Mouse (Mus musculus) ovary, postnatal 36 days (tissue): ENCODE data around the gene Zfp143.
"Not testable (repeated sequence)": the region's sequence is repeated elsewhere in the genome, so short reads cannot be mapped to it uniquely, and the experiment has no call there.

Source experiments
- DNase-seq: peaks from one replicate; pipeline ENCODE4 v3.0.0; 2022; ENCODE audit warnings: low spot score, mixed read lengths

The Zfp143 gene

GRCm38 (mm10) chr7:110096332-110096731, 35.3 kb downstream of the Zfp143 start:
- no peak for DNase-seq

DNA sequence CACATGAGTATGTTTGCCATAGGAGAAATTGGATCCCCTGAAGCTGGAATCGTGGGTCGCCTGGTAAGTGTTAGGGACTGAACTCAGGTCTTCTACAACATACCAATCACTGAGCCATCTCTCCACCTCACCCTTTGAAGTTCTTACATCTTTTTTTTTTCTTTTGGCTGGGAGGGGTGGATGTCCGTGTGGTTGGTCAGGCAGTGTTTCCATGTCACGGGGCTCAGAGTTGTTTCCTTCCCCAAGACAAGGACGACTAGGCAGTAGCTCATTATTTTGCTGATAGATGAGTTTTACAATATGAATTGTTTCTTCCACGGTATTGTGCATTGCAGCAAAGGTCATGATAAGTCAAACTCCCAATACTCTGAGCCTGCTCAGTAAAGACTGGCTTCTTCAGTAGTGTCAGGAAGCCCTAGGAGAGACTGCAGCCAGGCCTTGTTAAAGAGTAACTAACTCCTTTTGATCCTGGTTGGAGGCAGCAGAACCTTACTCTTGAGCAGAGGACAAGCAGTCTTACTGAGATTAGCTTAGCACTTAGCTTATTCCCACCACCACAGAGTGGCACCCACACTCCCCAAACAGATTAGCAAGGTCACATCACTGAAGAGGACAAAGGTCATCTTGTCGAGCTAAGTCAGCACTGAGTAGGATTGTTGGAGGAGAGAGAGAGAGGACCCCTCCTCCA, 36.2 kb downstream of the Zfp143 start:
- DNase-seq: no peak

GRCm38 (mm10) chr7:110100854-110101253, 39.8 kb downstream of the Zfp143 start:
- no peak for DNase-seq

DNA sequence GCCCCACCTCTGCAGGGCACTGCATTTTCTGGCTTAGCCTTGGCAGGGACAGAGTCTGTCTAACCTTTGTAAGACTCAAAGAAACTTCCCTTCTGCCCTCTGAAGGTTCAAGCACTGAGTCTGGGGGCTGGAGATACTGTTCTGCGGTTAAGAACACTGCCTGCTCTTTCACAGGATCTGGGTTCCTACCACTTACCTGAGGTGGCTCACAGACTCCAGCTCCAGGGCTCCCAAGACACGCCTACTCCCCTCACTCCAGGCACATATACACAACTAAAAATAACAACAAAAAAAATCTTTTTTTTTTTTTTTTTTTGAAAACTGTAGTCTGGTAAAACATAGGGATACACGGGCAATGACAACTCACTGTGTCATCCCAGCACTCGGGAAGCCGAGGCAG, 40.2 kb downstream of the Zfp143 start:
- DNase-seq: no peak

DNA sequence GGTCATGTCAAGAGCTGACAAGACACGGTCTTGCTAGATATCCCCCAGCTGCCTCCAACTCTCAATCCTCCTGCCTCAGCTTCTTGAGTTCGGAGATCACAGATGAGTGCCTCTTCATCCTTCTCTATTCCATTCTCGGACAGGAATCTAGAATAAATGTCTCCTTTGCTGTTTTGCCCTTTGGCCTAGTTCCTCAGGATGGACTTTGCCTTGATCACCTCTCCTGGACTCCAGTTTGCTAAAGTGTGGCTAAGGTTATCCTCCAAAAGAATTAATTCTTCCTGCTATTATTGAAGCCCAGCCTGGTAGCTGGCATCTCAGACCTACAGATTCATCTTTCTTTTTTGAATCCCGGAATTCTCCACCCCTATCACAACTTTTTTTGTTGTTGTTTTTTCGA, 44.0 kb downstream of the Zfp143 start:
- DNase-seq: no peak

DNA sequence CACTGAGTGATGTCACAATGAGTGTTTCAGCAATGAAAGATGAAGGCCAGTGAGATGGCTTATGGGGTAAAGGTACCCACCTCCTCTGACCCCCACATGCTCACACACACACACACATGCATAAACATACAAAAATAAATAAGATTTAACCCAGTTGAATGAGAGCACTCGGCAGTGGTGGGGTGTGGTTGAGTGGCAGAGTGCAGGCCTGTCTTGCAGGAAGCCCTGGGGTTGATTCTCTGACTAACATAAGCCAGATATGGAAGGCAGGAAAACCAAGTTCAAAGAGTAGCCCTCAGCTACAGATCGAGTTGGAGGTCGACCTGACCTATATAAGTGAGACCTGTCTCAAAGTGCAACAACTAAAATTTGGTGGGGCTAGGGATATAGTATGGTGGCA, 45.6 kb downstream of the Zfp143 start:
- no peak for DNase-seq

GRCm38 (mm10) chr7:110108524-110108923, 47.5 kb downstream of the Zfp143 start:
- DNase-seq: not testable (repeated sequence)

DNA sequence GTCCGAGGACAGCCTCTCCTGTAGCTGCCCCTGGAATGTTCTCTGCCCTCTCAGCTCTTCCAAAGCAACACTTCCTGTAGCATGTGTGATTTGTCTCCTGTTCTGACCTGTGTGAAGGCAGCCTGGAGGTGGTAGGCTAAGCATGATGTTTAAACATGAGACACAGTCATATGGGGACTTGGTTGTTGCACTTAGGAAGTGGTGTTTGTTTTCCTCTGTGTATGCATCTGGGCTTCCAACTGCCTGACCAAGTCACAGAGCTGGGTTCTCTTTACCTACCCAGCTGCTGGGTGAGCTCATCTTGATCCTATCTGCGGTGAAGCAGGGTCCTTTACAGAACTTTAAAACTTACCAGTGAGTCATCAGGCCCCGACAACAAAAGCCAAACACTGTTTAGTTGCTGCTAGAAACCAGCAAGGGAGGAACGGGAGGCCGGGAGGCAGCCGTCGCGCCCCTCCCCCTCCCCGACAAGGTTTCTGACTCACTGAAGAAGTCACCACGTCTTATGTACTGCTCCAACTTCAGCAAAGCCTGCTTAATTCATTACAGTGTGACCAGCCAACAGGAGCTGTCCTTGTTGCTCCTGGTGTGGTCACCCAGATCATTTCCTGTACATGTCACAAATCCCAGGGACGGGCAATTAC, 48.1 kb downstream of the Zfp143 start:
- DNase-seq: peak; percentile 63

- DNase-seq: no peak
Observed at GRCm38 (mm10) chr7:110110061-110110656, 49.1 kb downstream of the Zfp143 start.

DNA sequence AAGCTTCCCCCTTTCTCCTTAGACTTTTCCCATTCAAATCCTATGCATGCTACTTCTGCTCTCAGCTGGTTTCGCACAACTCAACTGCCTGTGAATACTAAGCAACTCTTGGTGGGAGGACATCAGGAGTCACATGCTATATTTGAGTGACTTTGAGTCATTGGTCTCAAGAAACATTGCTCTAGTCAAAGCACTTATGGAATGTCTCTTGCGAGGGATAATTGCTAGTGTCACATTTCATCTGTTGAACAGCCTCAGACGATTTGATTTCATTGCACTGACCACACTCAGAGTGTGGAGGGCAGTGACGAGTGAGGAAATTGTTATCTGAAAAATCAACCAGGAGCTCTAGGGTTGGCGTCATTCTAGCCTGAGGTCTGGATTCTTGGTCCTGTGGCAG, 53.7 kb downstream of the Zfp143 start:
- no peak for DNase-seq

GRCm38 (mm10) chr7:110116731-110117291, 55.8 kb downstream of the Zfp143 start:
- DNase-seq: no peak

DNA sequence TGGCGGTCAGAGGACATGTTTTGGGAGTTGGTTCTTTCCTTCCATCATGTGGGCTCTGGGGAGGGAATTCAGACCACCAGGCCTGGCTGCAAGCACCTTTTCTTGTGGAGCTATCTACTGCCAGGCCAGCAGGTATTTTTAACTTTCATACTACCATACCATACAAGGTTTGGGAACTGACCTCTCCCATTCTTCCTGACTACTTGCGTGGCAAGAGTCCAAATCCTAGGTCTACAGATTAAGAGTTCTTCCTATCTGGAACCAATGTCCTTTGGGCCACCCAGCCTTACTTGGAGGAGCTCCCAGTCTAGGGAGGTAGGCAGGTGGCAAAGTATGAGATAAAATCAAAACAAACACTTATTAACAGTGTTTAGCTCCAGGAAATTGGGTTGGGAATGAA, 57.4 kb downstream of the Zfp143 start:
- DNase-seq: no peak

DNA sequence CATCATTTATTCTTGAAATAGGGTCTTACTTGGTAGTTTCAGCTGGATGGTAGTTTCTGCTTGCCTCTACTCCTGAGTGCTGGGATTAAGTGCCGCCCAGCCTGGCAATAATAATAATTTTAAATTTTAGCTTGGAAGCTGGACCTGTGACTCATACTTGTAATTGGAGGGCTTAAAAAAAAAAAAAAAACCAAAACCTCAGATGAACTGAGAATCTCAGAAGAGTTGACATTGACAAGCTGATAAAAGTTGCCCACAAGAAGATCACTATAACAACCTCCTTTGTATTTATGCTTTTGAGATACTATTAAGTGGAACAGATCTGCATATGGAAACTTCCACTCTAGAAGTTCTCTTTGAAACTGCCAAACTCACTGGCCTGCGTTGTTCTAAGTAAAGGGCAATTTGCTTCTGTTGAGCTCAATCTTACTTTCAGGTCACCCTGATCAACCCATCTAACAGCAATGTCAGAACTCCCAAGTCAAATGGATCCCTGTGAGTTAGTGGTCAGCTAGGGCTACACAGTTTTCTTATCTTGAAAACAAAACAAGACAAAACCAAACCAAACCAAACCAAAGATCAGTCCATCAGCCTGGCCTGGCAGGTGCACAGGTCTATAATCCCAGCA, 59.3 kb downstream of the Zfp143 start:
- DNase-seq: no peak

GRCm38 (mm10) chr7:110121162-110121515, 60.1 kb downstream of the Zfp143 start:
- DNase-seq: no peak

DNA sequence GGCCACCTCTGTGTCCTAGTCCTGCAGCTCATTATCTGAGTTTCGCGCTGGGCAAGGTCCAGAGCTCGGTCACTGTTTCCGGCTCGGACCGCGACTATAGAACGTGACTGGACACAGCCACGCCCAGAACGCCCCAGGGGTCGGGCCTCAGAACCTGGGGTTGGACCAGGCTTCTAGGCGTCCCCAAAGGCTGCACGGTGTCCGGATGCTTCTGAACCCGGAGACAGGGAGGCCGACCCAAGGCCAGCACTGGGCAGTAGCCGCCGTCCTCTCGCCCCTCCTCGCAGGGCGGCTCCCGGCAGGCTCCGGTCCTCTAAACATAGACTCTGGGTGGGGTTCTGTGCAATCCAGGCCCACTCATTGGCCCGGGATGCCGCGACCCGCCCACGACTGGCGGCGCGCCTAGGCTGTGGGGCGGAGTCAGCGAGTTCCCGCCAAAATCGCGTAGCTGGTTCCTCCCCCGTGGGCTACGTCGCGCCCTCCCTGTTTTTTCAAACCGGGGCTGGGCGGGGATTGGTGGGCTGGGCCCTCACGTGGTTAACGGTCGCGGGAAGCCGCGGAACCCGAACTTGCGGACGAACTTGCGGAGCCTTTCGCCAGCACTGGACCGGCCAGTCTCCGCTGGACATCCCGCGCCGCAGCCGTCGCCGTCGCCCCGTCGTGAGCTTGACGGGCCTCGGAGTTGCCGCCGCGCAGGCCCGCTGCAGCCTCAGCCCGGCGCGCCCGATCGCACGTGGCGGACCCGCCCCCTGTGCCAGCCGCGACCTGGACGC, 60.7 kb downstream of the Zfp143 start, which contains the start of gene Wee1:
Gene Wee1, plus strand, starts transcription at position 531 of the 773 bp plus-strand sequence.
- DNase-seq: peak; percentile 99

GRCm38 (mm10) chr7:110122289-110122564, 61.2 kb downstream of the Zfp143 start:
- DNase-seq: no peak

DNA sequence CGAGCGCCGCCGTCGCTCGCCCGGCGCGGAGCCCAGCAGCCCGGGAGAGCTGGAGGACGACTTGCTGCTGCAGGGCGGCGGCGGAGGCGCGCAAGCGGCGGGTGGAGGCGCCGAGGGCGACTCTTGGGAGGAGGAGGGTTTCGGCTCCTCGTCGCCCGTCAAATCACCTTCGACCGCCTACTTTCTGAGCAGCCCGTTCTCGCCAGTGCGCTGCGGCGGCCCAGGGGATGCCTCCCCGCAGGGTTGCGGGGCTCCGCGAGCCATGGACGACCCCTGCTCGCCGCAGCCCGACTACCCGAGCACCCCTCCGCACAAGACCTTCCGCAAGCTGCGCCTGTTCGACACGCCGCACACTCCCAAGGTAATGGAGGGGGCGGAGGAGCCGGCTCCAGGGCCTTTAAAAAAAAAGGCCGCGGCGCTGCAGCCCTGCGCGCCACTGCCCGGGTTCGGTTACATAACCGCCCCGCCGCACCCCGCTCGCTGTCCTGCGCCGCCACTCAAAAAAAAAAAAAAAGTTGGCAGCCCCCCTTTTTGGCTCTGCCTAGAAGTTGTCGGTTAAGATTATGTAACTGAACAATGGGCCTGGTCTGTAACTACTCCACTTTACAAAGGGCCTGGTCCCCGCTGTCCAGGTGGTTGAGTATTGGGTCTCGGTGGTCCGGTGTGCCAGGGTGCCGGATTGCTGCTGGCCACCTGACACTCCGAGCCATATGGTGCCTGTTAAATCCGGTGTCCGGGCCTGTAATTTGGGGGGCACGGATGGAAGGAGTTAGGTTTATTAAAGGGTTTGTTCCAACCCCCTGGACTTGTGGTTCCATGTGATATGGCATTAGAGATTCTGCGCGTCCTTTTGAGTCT, 61.8 kb downstream of the Zfp143 start:
- DNase-seq: peak; percentile 70

- no peak for DNase-seq
Observed at GRCm38 (mm10) chr7:110123844-110124555, 63.0 kb downstream of the Zfp143 start.

DNA sequence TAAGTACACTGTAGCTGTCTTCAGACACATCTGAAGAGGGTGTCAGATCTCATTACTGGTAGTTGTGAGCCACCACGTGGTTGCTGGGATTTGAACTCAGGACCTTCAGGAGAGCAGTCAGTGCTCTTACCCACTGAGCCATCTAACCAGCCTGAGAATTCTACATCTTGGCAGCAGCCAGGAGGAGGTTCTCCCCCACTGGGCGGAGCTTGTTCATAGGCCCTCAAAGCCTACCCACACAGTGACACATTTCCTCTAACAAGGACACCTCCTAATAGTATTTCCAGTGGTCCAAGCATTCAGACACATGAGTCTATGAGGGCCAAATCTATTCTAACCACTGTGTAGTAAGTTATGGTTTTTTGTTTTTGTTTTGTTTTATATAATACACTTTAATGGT, 67.5 kb downstream of the Zfp143 start:
- DNase-seq: no peak

DNA sequence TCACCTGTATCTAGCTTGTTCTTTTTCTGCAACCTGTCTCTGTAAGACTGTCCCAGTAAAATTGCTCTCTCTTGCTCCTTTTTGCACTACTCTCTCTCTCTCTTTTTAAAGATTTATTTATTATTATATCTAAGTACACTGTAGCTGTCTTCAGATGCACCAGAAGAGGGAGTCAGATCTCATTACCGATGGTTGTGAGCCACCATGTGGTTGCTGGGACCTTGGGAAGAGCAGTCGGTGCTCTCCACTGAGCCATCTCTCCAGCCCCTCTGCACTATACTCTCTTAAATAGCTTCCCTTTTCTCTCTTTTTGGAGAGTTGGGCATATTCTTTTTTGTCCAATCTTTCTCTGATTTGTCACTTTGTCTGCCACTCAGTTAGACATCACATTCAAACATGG, 71.3 kb downstream of the Zfp143 start:
- DNase-seq: not testable (repeated sequence)

- DNase-seq: no peak
Observed at GRCm38 (mm10) chr7:110133988-110134387, 73.0 kb downstream of the Zfp143 start.
